Mouse (Mus musculus) limb, embryonic 15.5 days (tissue): ENCODE measurements at regions not wholly inside any gene's neighbourhood (a gene's known extent, or its start where the extent isn't known, plus 50 kb on each side); places are given as distances from the start of the nearest gene placed in this dataset.
A peak's percentile ranks its signal among the peaks of the same experiment; 100 is the strongest.
"Not testable (repeated sequence)": the region's sequence is repeated elsewhere in the genome, so short reads cannot be mapped to it uniquely, and the experiment has no call there.

Experiments
- ATAC-seq: fragments of 200-750 bp; cut with Nextera tagmentation; 2 replicates; pipeline ENCODE4 v1.8.0; 2017; ENCODE audit warnings: low read depth, moderate TSS enrichment; ENCODE audit not compliant: insufficient number of reproducible peaks, low FRiP score, low TSS enrichment
- H3K27ac ChIP-seq: fragments of 300-500 bp; sonication (generic); 2 replicates; pipeline ENCODE4 v1.5.1; 2015; ENCODE audit warnings: moderate library complexity, mild to moderate bottlenecking, inconsistent platforms
- H3K27me3 ChIP-seq: fragments of 300-500 bp; sonication (generic); 2 replicates; pipeline ENCODE4 v1.6.1; 2015; ENCODE audit warnings: inconsistent platforms
- H3K36me3 ChIP-seq: fragments of 300-500 bp; sonication (generic); 2 replicates; pipeline ENCODE4 v1.6.1; 2015; ENCODE audit warnings: inconsistent platforms
- H3K4me1 ChIP-seq: fragments of 300-500 bp; sonication (generic); 2 replicates; pipeline ENCODE4 v1.6.1; 2015; ENCODE audit warnings: inconsistent platforms
- H3K4me2 ChIP-seq: fragments of 300-500 bp; sonication (generic); 2 replicates; pipeline ENCODE4 v1.6.1; 2015; ENCODE audit warnings: mild to moderate bottlenecking, inconsistent platforms
- H3K4me3 ChIP-seq: fragments of 300-500 bp; sonication (generic); 2 replicates; pipeline ENCODE4 v1.5.1; 2015; ENCODE audit warnings: mild to moderate bottlenecking, inconsistent platforms
- H3K9ac ChIP-seq: fragments of 300-500 bp; sonication (generic); 2 replicates; pipeline ENCODE4 v1.6.1; 2015; ENCODE audit warnings: inconsistent platforms
- H3K9me3 ChIP-seq: fragments of 300-500 bp; sonication (generic); 2 replicates; pipeline ENCODE4 v1.6.1; 2016; ENCODE audit warnings: inconsistent platforms
- WGBS: fragments of 180-500 bp; shearing (Covaris S2); methylation state at CpG from one replicate; pipeline ENCODE4 v1.1.7; 2015; 5-methylcytosine and 5-hydroxymethylcytosine counted together

- ATAC-seq, result no peak
- WGBS, result 47% methylated on average over 4 of the region's 4 CpGs
Observed at GRCm38 (mm10) chr16:29746245-29746644, 167.1 kb downstream of the Opa1 start.

GRCm38 (mm10) chr16:29749167-29749566 lies 170.0 kb downstream of the Opa1 start:
- no peak for ATAC-seq
- Histone ChIP-seq H3K27ac (no peak overlapping the region), H3K9me3 (no peaks in the 10 kb centered on the region), H3K36me3 (no peaks in the 10 kb centered on the region), H3K4me2 (no peak overlapping the region), H3K4me3 (no peak overlapping the region), H3K27me3 (no peaks in the 10 kb centered on the region), H3K9ac (no peak overlapping the region), H3K4me1 (peaks cover 5% of the 10 kb centered on the region; the same call in 1 of the 2 replicates)
- WGBS, result 41% methylated on average over 5 of the region's 5 CpGs

More at GRCm38 (mm10) chr16:29746245-29746644, 167.1 kb downstream of the Opa1 start:
- H3K9me3 ChIP-seq, result no peaks in the 10 kb centered on the region
- H3K4me1 ChIP-seq, result peaks cover 9% of the 10 kb centered on the region
- no peak overlapping the region for H3K27ac ChIP-seq
- no peaks in the 10 kb centered on the region for H3K27me3 ChIP-seq
- no peak overlapping the region for H3K4me2 ChIP-seq
- H3K4me3 ChIP-seq, result no peak overlapping the region
- no peak overlapping the region for H3K9ac ChIP-seq
- no peaks in the 10 kb centered on the region for H3K36me3 ChIP-seq

- Histone ChIP-seq H3K36me3 (no peaks in the 10 kb centered on the region), H3K4me3 (no peak overlapping the region), H3K27ac (peak overlapping the region; percentile 50; the same call in 1 of the 2 replicates), H3K4me1 (peaks cover 30% of the 10 kb centered on the region), H3K4me2 (no peak overlapping the region), H3K9ac (no peak overlapping the region), H3K27me3 (no peaks in the 10 kb centered on the region), H3K9me3 (no peaks in the 10 kb centered on the region)
- WGBS, result 55% methylated on average over 8 of the region's 8 CpGs
- peak; percentile 65; the same call in 1 of the 2 replicates for ATAC-seq
Observed at GRCm38 (mm10) chr16:29754579-29755199, 175.6 kb downstream of the Opa1 start.

- Histone ChIP-seq H3K4me3 (no peak overlapping the region), H3K9ac (0 out of 2 replicates have a peak overlapping the region, but pooled peaks have one; percentile 15), H3K27ac (no peak overlapping the region), H3K4me2 (no peak overlapping the region), H3K4me1 (peaks cover 56% of the 10 kb centered on the region), H3K27me3 (no peaks in the 10 kb centered on the region), H3K9me3 (no peaks in the 10 kb centered on the region), H3K36me3 (no peaks in the 10 kb centered on the region)
- WGBS, result 54% methylated on average over 3 of the region's 3 CpGs
- no peak for ATAC-seq
Observed at GRCm38 (mm10) chr16:29758246-29758645, 179.1 kb downstream of the Opa1 start.

GRCm38 (mm10) chr16:29759416-29759815 lies 180.3 kb downstream of the Opa1 start:
- WGBS, result 84% methylated on average over 3 of the region's 3 CpGs
- Histone ChIP-seq H3K27me3 (no peaks in the 10 kb centered on the region), H3K27ac (no peak overlapping the region), H3K4me1 (peaks cover 51% of the 10 kb centered on the region), H3K4me2 (no peak overlapping the region), H3K9ac (no peak overlapping the region), H3K36me3 (no peaks in the 10 kb centered on the region), H3K4me3 (no peak overlapping the region), H3K9me3 (no peaks in the 10 kb centered on the region)
- ATAC-seq, result no peak

- H3K4me2 ChIP-seq, result no peak overlapping the region
- H3K27me3 ChIP-seq, result no peaks in the 10 kb centered on the region
- H3K9me3 ChIP-seq, result no peaks in the 10 kb centered on the region; the same call in 1 of the 2 replicates
- WGBS, result 71% methylated on average over 4 of the region's 4 CpGs
- H3K4me1 ChIP-seq, result peaks cover 42% of the 10 kb centered on the region
- H3K27ac ChIP-seq, result no peak overlapping the region
- no peak overlapping the region for H3K4me3 ChIP-seq
- H3K9ac ChIP-seq, result no peak overlapping the region
- H3K36me3 ChIP-seq, result no peaks in the 10 kb centered on the region
- ATAC-seq, result no peak
Observed at GRCm38 (mm10) chr16:29760627-29761026, 181.5 kb downstream of the Opa1 start.

- no peaks in the 10 kb centered on the region for H3K27me3 ChIP-seq
- no peaks in the 10 kb centered on the region for H3K36me3 ChIP-seq
- peaks cover 42% of the 10 kb centered on the region for H3K4me1 ChIP-seq
- peak; percentile 87 for ATAC-seq
- H3K4me3 ChIP-seq, result no peak overlapping the region
- no peaks in the 10 kb centered on the region; the same call in 1 of the 2 replicates for H3K9me3 ChIP-seq
- 0 out of 2 replicates have a peak overlapping the region, but pooled peaks have one; percentile 12 for H3K4me2 ChIP-seq
- H3K27ac ChIP-seq, result peak overlapping the region; percentile 54; the same call in 1 of the 2 replicates
- no peak overlapping the region for H3K9ac ChIP-seq
- WGBS, result 13% methylated on average over 6 of the region's 6 CpGs
Observed at GRCm38 (mm10) chr16:29761779-29762277, 182.7 kb downstream of the Opa1 start.

GRCm38 (mm10) chr16:29764376-29764775 lies 185.2 kb downstream of the Opa1 start:
- Histone ChIP-seq H3K4me3 (no peak overlapping the region), H3K9ac (no peak overlapping the region), H3K4me1 (peaks cover 26% of the 10 kb centered on the region), H3K27me3 (no peaks in the 10 kb centered on the region), H3K4me2 (no peak overlapping the region), H3K27ac (no peak overlapping the region), H3K36me3 (no peaks in the 10 kb centered on the region), H3K9me3 (no peaks in the 10 kb centered on the region; the same call in 1 of the 2 replicates)
- WGBS, result 86% methylated on average over 1 of the region's 1 CpGs
- ATAC-seq, result no peak

- not testable (repeated sequence) for H3K27me3 ChIP-seq, H3K9me3 ChIP-seq, H3K4me2 ChIP-seq, H3K27ac ChIP-seq, H3K9ac ChIP-seq, H3K4me3 ChIP-seq, H3K36me3 ChIP-seq, ATAC-seq
- H3K4me1 ChIP-seq, result peaks cover 22% of the 10 kb centered on the region
- 94% methylated on average over 3 of the region's 3 CpGs for WGBS
Observed at GRCm38 (mm10) chr16:29765801-29766200, 186.7 kb downstream of the Opa1 start.

GRCm38 (mm10) chr16:29771320-29771719 lies 192.2 kb downstream of the Opa1 start:
- Histone ChIP-seq H3K4me2 (no peak overlapping the region), H3K9ac (no peak overlapping the region), H3K27me3 (no peaks in the 10 kb centered on the region), H3K4me3 (no peak overlapping the region), H3K27ac (no peak overlapping the region), H3K9me3 (no peaks in the 10 kb centered on the region), H3K4me1 (peaks cover 33% of the 10 kb centered on the region), H3K36me3 (no peaks in the 10 kb centered on the region)
- WGBS, result 48% methylated on average over 4 of the region's 4 CpGs
- no peak for ATAC-seq

GRCm38 (mm10) chr16:29771728-29772608 lies 192.8 kb downstream of the Opa1 start:
- no peak overlapping the region for H3K27ac ChIP-seq
- no peaks in the 10 kb centered on the region for H3K27me3 ChIP-seq
- ATAC-seq, result no peak
- WGBS, result 36% methylated on average over 13 of the region's 13 CpGs
- peaks cover 33% of the 10 kb centered on the region for H3K4me1 ChIP-seq
- H3K9ac ChIP-seq, result no peak overlapping the region
- H3K9me3 ChIP-seq, result no peaks in the 10 kb centered on the region
- H3K4me3 ChIP-seq, result no peak overlapping the region
- no peaks in the 10 kb centered on the region for H3K36me3 ChIP-seq
- no peak overlapping the region for H3K4me2 ChIP-seq

GRCm38 (mm10) chr16:29772609-29772988 lies 193.5 kb downstream of the Opa1 start:
- no peak for ATAC-seq
- no peaks in the 10 kb centered on the region for H3K36me3 ChIP-seq
- H3K27ac ChIP-seq, result no peak overlapping the region
- no peaks in the 10 kb centered on the region for H3K27me3 ChIP-seq
- H3K9ac ChIP-seq, result no peak overlapping the region
- no peaks in the 10 kb centered on the region for H3K9me3 ChIP-seq
- no peak overlapping the region for H3K4me3 ChIP-seq
- 77% methylated on average over 12 of the region's 12 CpGs for WGBS
- H3K4me1 ChIP-seq, result peaks cover 33% of the 10 kb centered on the region
- no peak overlapping the region for H3K4me2 ChIP-seq
